Mouse (Mus musculus) G1E (cell line): ENCODE data around the gene Cd276. TPM values are rescaled to one million over a fixed set of nuclear protein-coding genes. Genes with fewer than 3 reads are reported as not detected.

Experiments used
- ATAC-seq: 2 replicates; pipeline ENCODE4 v1.8.0; 2016; ENCODE audit warnings: mild to moderate bottlenecking; ENCODE audit not compliant: insufficient number of reproducible peaks, poor library complexity, low FRiP score, severe bottlenecking; ENCODE audit errors: extremely low read depth
- DNase-seq: peaks from one replicate; pipeline ENCODE4 v3.0.0; 2012; ENCODE audit warnings: low spot score
- H3K27me3 ChIP-seq: 2 replicates; pipeline ENCODE4 v1.6.1; 2012; ENCODE audit warnings: mild to moderate bottlenecking, low read length, inconsistent platforms; ENCODE audit not compliant: insufficient read depth
- H3K36me3 ChIP-seq: replicated peaks from 2 replicates; pipeline ENCODE3; 2012; ENCODE audit warnings: mild to moderate bottlenecking, inconsistent platforms
- H3K4me1 ChIP-seq: 2 replicates; pipeline ENCODE4 v1.6.1; 2012; ENCODE audit warnings: low read depth, low read length, inconsistent platforms, mixed read lengths; ENCODE audit not compliant: insufficient read depth
- H3K4me3 ChIP-seq: 2 replicates; pipeline ENCODE4 v1.5.1; 2012; ENCODE audit warnings: low read depth, mild to moderate bottlenecking, inconsistent platforms, low read length, moderate library complexity, mixed read lengths
- H3K9me3 ChIP-seq: replicated peaks from 2 replicates; pipeline ENCODE4 v1.6.1; 2012; ENCODE audit warnings: inconsistent platforms
- CTCF ChIP-seq: IDR thresholded peaks from 2 replicates; pipeline ENCODE4 v1.5.1; 2012; ENCODE audit warnings: low read depth, low read length, inconsistent platforms, mixed read lengths
- GATA1 ChIP-seq: IDR thresholded peaks from 2 replicates; pipeline ENCODE4 v1.6.1; 2012; ENCODE audit warnings: borderline replicate concordance, low read length, inconsistent platforms, mixed read lengths
- GATA2 ChIP-seq: IDR thresholded peaks from 2 replicates; pipeline ENCODE4 v1.6.1; 2012; ENCODE audit warnings: low read depth, low read length, inconsistent platforms, borderline replicate concordance
- POLR2AphosphoS5 ChIP-seq: IDR thresholded peaks from 2 replicates; pipeline ENCODE4 v1.6.1; 2012; ENCODE audit warnings: low read depth, low read length, inconsistent platforms; ENCODE audit not compliant: insufficient replicate concordance
- TAL1 ChIP-seq: conservative IDR thresholded peaks from 2 replicates; pipeline ENCODE4 v1.6.1; 2012; ENCODE audit warnings: low read depth, low read length, inconsistent platforms, mixed read lengths
- polyA plus RNA-seq: library from polyadenylated mRNA; stranded (reverse); fragments of >175 nt; gene quantifications from 2 replicates; pipeline ENCODE4 v1.2.3, GENCODE M21; 2012
- total RNA-seq, 2 experiments: library from RNA; stranded (forward) in 1 of 2; stranded (reverse) in 1 of 2; fragments of 200-1000 nt in 1 of 2; fragments of >200 nt in 1 of 2; fragmentation: Nextera tagmentation in 1 of 2; gene quantifications; 2 replicates each; pipeline ENCODE4 v1.2.3; 2014 to 2017

The Cd276 gene
- total and polyA plus RNA-seq, 3 experiments, result 0.16 to 0.38 (median 0.28) TPM

- Histone ChIP-seq H3K36me3 (no peaks in the 10 kb centered on the region), H3K4me3 (no peak overlapping the region), H3K9me3 (no peaks in the 10 kb centered on the region), H3K4me1 (peaks cover 2% of the 10 kb centered on the region), H3K27me3 (peaks cover 47% of the 10 kb centered on the region)
- ATAC-seq (no peak), DNase-seq (no peak)
- TF ChIP-seq GATA2 (no peak), CTCF (no peak), TAL1 (no peak), POLR2AphosphoS5 (no peak), GATA1 (no peak)
Measured at GRCm38 (mm10) chr9:58530407-58530806, 24.8 kb downstream of the Cd276 start.

GRCm38 (mm10) chr9:58527841-58528240 is 27.4 kb downstream of the Cd276 start:
- H3K4me3 ChIP-seq, result no peak overlapping the region
- TF ChIP-seq TAL1 (no peak), POLR2AphosphoS5 (no peak), CTCF (no peak), GATA1 (no peak), GATA2 (no peak)
- peaks cover 40% of the 10 kb centered on the region for H3K27me3 ChIP-seq
- DNase-seq (no peak), ATAC-seq (no peak)
- H3K36me3 ChIP-seq, result no peaks in the 10 kb centered on the region
- H3K9me3 ChIP-seq, result no peaks in the 10 kb centered on the region
- H3K4me1 ChIP-seq, result no peaks in the 10 kb centered on the region

GRCm38 (mm10) chr9:58525108-58525507 is 30.1 kb downstream of the Cd276 start:
- no peak for TF ChIP-seq GATA2
- TF ChIP-seq TAL1, result no peak
- no peak for TF ChIP-seq GATA1
- H3K4me3 ChIP-seq, result no peak overlapping the region
- H3K9me3 ChIP-seq, result no peaks in the 10 kb centered on the region
- H3K4me1 ChIP-seq, result no peaks in the 10 kb centered on the region
- H3K36me3 ChIP-seq, result no peaks in the 10 kb centered on the region
- DNase-seq, result no peak
- peaks cover 27% of the 10 kb centered on the region for H3K27me3 ChIP-seq
- no peak for ATAC-seq

DNA sequence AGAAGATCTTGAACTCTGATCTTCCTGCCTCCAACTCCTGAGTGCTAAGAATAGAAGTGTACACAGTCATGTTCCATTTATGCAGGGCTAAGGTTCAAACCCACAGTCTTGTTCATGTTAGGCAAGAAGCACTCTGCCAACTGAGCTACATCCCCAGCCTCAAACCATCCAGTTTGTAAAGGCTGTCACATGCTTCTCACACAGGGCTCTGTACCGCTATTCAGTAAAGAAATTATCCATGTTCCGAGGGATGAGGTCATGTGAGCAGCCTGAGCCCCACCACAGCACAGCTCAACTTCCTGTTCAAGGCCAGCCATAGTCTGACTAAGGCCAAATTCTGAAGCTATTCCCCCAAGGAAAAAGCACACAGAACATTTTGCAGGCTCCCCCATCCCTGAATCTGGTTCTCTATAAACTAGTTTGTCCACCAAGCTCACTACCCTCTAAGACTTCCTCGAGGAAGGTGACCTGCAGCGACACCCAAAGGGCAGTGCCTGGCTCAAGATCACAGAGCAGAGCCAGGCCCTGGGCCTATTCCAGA is 33.3 kb downstream of the Cd276 start:
- no peaks in the 10 kb centered on the region for H3K4me1 ChIP-seq
- H3K36me3 ChIP-seq, result no peaks in the 10 kb centered on the region
- DNase-seq (no peak), ATAC-seq (no peak)
- TF ChIP-seq TAL1 (no peak), GATA2 (no peak), POLR2AphosphoS5 (no peak), CTCF (no peak), GATA1 (no peak)
- peaks cover 22% of the 10 kb centered on the region for H3K27me3 ChIP-seq
- no peaks in the 10 kb centered on the region for H3K9me3 ChIP-seq
- H3K4me3 ChIP-seq, result no peak overlapping the region

DNA sequence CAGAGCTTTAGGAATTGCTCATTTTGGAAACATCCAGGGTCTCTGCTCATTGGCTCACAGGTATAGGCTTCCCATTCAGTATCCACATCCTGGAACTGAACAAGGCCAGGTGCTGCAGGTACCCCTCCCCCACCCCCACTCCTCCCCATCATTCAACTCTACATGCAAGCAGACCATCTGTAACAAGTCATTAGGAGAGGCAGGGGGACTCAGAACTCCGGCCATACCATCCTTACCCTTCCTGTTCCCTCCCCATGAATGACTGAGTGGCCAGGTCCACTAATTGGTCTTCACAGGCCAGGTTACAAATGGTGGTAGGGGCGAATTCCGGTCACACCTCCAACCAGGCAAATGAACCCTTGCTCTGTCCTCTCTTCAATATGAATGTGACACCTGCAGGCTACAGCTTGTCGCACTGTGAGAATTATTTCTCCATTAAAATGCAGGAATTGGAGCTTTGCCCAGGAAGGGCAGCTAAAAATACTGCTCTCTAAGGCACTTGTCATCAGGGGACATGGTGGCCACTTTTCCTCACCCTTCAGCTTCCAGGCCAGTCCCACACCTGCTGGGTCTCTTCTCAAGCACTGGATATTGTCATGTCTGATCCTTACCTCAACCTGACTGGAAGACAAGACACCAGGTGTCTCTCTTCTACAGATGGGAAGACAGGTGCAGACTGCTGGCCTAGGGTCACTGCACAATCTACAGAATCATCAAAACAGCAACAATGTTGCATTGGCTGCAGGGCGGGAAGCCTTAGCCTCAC is 34.2 kb downstream of the Cd276 start:
- TF ChIP-seq GATA2, result no peak
- no peak for TF ChIP-seq CTCF
- TF ChIP-seq POLR2AphosphoS5, result no peak
- TF ChIP-seq GATA1, result no peak
- no peak for TF ChIP-seq TAL1
- DNase-seq (no peak), ATAC-seq (no peak)
- Histone ChIP-seq H3K36me3 (no peaks in the 10 kb centered on the region), H3K9me3 (no peaks in the 10 kb centered on the region), H3K27me3 (peaks cover 25% of the 10 kb centered on the region), H3K4me3 (no peak overlapping the region), H3K4me1 (no peaks in the 10 kb centered on the region)

- TF ChIP-seq GATA2, result no peak
- no peak for TF ChIP-seq TAL1
- no peak for TF ChIP-seq CTCF
- no peak for TF ChIP-seq GATA1
- TF ChIP-seq POLR2AphosphoS5, result no peak
- no peaks in the 10 kb centered on the region for H3K9me3 ChIP-seq
- no peaks in the 10 kb centered on the region for H3K36me3 ChIP-seq
- H3K27me3 ChIP-seq, result peaks cover 31% of the 10 kb centered on the region
- no peak for ATAC-seq
- no peak for DNase-seq
- H3K4me3 ChIP-seq, result no peak overlapping the region
- H3K4me1 ChIP-seq, result no peaks in the 10 kb centered on the region
Measured at GRCm38 (mm10) chr9:58519953-58520352, 35.3 kb downstream of the Cd276 start.
